ENCODE assay signal across 31 mouse cellular contexts in the genomic region with DNA sequence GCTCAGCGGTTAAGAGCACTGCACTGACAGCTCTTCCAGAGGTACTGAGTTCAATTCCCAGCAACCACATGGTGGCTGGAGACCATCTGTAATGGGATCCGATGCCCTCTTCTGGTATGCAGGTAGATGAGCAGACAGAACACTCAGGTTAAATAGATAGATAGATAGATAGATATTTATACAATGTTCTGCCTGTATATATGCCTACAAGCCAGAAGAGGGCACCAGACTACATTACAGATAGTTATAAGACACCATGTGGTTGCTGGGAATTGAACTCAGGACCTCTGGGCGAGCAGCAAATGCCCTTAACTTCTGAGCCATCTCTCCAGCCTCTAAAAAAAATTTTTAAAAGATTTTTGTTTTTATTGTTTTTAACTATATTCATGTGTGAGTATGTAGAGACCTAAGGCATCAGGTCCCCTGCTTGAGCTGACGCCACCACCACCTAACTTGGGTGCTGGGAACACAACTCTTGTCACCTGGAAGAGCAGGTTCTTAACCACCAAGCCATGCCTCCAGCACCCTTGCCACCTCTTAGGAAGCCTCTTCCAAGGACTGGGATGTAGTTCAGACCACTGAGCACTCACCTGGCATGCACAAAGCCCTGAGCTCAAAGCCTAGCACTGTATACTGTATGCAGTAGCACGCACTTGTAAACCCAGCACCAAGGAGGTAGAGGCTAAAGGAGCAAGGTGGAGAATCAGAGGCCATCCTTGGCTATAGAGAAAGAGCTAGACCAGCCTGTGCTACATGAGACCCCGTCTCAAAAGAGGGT. TPM values are rescaled to one million over a fixed set of nuclear protein-coding genes. Genes with fewer than 3 reads are reported as not detected.
DNase-seq lines count a peak whose midpoint lies in the region; ATAC-seq and TF ChIP-seq lines count a peak whose summit lies in the region.
"Had no signal": no experiment of that assay in that cellular context is flagged by ENCODE, and none has a peak within 500 bp of the region (broad histone marks: within the 10 kb centered on the region; RNA-seq: fewer than 3 reads in every experiment).

No protein-coding gene starts in this region.

- no peak for TF ChIP-seq EP300 in heart, adult 2 months (IDR thresholded peaks at IDR 0.05; ENCODE audit: insufficient read depth, low read depth, low read length)
- TF ChIP-seq EP300 in liver, postnatal 0 days (IDR thresholded peaks at IDR 0.05; ENCODE audit: low read depth), result no peak
- TF ChIP-seq EP300 in stomach, postnatal 0 days (optimal IDR thresholded peaks at IDR 0.05), result no peak

- no peak overlapping the region for H3K9ac ChIP-seq in heart, adult 2 months (ENCODE audit: low read depth, low read length)
- H3K9ac ChIP-seq in liver, postnatal 0 days (replicated peaks), result no peak overlapping the region
- H3K9ac ChIP-seq in ES-E14 (ENCODE audit: insufficient read depth, low read depth, low read length, poor library complexity, severe bottlenecking), result no peak overlapping the region
- no peak overlapping the region for H3K9ac ChIP-seq in stomach, postnatal 0 days (ENCODE audit: low read length)
- H3K9ac ChIP-seq: embryonic facial prominence, embryonic 13.5 days; hindbrain, embryonic 15.5 days; limb, embryonic 15.5 days; midbrain, embryonic 15.5 days; neural tube, embryonic 13.5 days had no signal

- WGBS in heart, adult 2 months, result 96% methylated on average over 6 of the region's 6 CpGs
- 83% methylated on average over 6 of the region's 6 CpGs for WGBS in liver, postnatal 0 days (ENCODE audit: insufficient replicate concordance)
- 94% methylated on average over 6 of the region's 6 CpGs for WGBS in stomach, postnatal 0 days

- H3K4me2 ChIP-seq in liver, postnatal 0 days (ENCODE audit: low read depth, low read length), result no peak overlapping the region
- no peak overlapping the region for H3K4me2 ChIP-seq in stomach, postnatal 0 days (replicated peaks; ENCODE audit: low read depth)
- H3K4me2 ChIP-seq: embryonic facial prominence, embryonic 13.5 days; hindbrain, embryonic 15.5 days; limb, embryonic 15.5 days; midbrain, embryonic 15.5 days; neural tube, embryonic 13.5 days had no signal

- no peaks in the 10 kb centered on the region for H3K36me3 ChIP-seq in heart, adult 2 months (ENCODE audit: control insufficient read depth, insufficient read depth, low read length)
- H3K36me3 ChIP-seq in liver, postnatal 0 days (replicated peaks; ENCODE audit: insufficient read depth, low read length), result no peaks in the 10 kb centered on the region
- H3K36me3 ChIP-seq in ES-E14 (ENCODE audit: control insufficient read depth, insufficient read depth, low read length, poor library complexity, severe bottlenecking), result no peaks in the 10 kb centered on the region
- no peaks in the 10 kb centered on the region for H3K36me3 ChIP-seq in stomach, postnatal 0 days (ENCODE audit: control insufficient read depth, insufficient read depth, low read length)
- H3K36me3 ChIP-seq: embryonic facial prominence, embryonic 13.5 days; G1E; heart, embryonic 10.5 days; hindbrain, embryonic 15.5 days; limb, embryonic 15.5 days; midbrain, embryonic 15.5 days; neural tube, embryonic 13.5 days had no signal

- no peak for DNase-seq in heart, adult 2 months
- DNase-seq in heart, adult 8-10 months (ENCODE audit: low spot score), result no peak
- no peak for DNase-seq in liver, postnatal 0 days
- DNase-seq in liver (no peak), ES-E14 (ENCODE audit: low read depth, low spot score) (no peak)
- no peak for DNase-seq in stomach, postnatal 0 days (ENCODE audit: low spot score)
- DNase-seq in c-Kit-positive CD71-positive TER-119-positive erythroid progenitor cells, embryonic 14.5 days (ENCODE audit: low spot score), result no peak
- DNase-seq: adrenal gland, adult 2 months; cerebellum, adult 8-10 months; cerebellum, postnatal 36 days; embryo, embryonic 11 days; gastrocnemius, postnatal 36 days; kidney, postnatal 36 days; left cerebral cortex, postnatal 4 days; lung, adult 18-20 months; lung, postnatal 36 days; retina, postnatal 1 day; right cerebral cortex, postnatal 25 days; spleen, adult 18-20 months; thymus, postnatal 25 days had no signal

- H3K79me2 ChIP-seq in heart, adult 2 months (replicated peaks; ENCODE audit: control insufficient read depth, insufficient read depth, low read length), result no peaks in the 10 kb centered on the region

- in situ Hi-C loops in ES-E14 (cut with MboI; ENCODE audit: low sequenced_read_pairs in 2 of 2, unreplicated experiment in 2 of 2), result no loop called here

- H3K4me1 ChIP-seq in heart, adult 2 months (ENCODE audit: control insufficient read depth, insufficient read depth, low read length), result peaks cover 3% of the 10 kb centered on the region
- H3K4me1 ChIP-seq in liver, postnatal 0 days (ENCODE audit: insufficient read depth), result peaks cover 4% of the 10 kb centered on the region
- peaks cover 1 to 14% of the 10 kb centered on the region in 2 experiments; a peak in 2 of 4 replicates for H3K4me1 ChIP-seq in ES-E14 (ENCODE audit: control insufficient read depth in 2 of 2, insufficient read depth in 2 of 2, low read length in 2 of 2, poor library complexity in 1 of 2)
- H3K4me1 ChIP-seq in stomach, postnatal 0 days (replicated peaks; ENCODE audit: control insufficient read depth, insufficient read depth), result peaks cover 13% of the 10 kb centered on the region

- no peak for ATAC-seq in liver, postnatal 0 days
- ATAC-seq in stomach, postnatal 0 days (ENCODE audit: low FRiP score, low TSS enrichment), result no peak
- ATAC-seq: forebrain, embryonic 14.5 days; midbrain, embryonic 15.5 days; Patski had no signal

- no peak overlapping the region for H3K4me3 ChIP-seq in heart, adult 2 months
- H3K4me3 ChIP-seq in liver, postnatal 0 days (ENCODE audit: low read depth, low read length), result no peak overlapping the region
- no peak overlapping the region for H3K4me3 ChIP-seq in ES-E14 (ENCODE audit: insufficient read depth in 1 of 2, low read depth in 1 of 2, low read length in 2 of 2, poor library complexity in 1 of 2, severe bottlenecking in 1 of 2)
- H3K4me3 ChIP-seq in stomach, postnatal 0 days (ENCODE audit: low read depth, low read length), result no peak overlapping the region
- H3K4me3 ChIP-seq: embryonic facial prominence, embryonic 13.5 days; erythroblast, embryonic 14.5 days; heart, embryonic 10.5 days; hindbrain, embryonic 15.5 days; limb, embryonic 15.5 days; midbrain, embryonic 15.5 days; myocyte; neural tube, embryonic 13.5 days had no signal

- no peak overlapping the region; the same call in 1 of the 2 replicates for H3K27ac ChIP-seq in heart, adult 2 months
- H3K27ac ChIP-seq in liver, postnatal 0 days (ENCODE audit: low read depth), result no peak overlapping the region
- H3K27ac ChIP-seq in ES-E14 (ENCODE audit: insufficient read depth, low read depth, low read length, poor library complexity, severe bottlenecking), result peak overlapping the region; percentile 19; the same call in 1 of the 2 replicates
- H3K27ac ChIP-seq in stomach, postnatal 0 days (replicated peaks), result no peak overlapping the region
- H3K27ac ChIP-seq: heart, embryonic 10.5 days; hindbrain, embryonic 15.5 days; limb, embryonic 15.5 days; midbrain, embryonic 15.5 days; neural tube, embryonic 13.5 days had no signal

- no peak for TF ChIP-seq POLR2A in heart, adult 2 months (IDR thresholded peaks at IDR 0.05; ENCODE audit: insufficient read depth, low read depth, low read length)

- H3K9me3 ChIP-seq in liver, postnatal 0 days (ENCODE audit: low read length), result peaks cover 3% of the 10 kb centered on the region; the same call in 1 of the 2 replicates
- no peaks in the 10 kb centered on the region; the same call in 1 of the 2 replicates for H3K9me3 ChIP-seq in ES-E14 (ENCODE audit: control insufficient read depth, insufficient read depth, low read depth, low read length)
- H3K9me3 ChIP-seq in stomach, postnatal 0 days (ENCODE audit: control insufficient read depth, low read length), result no peaks in the 10 kb centered on the region
- H3K9me3 ChIP-seq: heart, embryonic 10.5 days; hindbrain, embryonic 15.5 days; limb, embryonic 15.5 days; midbrain, embryonic 15.5 days; neural tube, embryonic 13.5 days had no signal

- H3K27me3 ChIP-seq in heart, adult 2 months (ENCODE audit: control insufficient read depth, insufficient read depth, low read length), result no peaks in the 10 kb centered on the region
- peaks cover 10% of the 10 kb centered on the region for H3K27me3 ChIP-seq in liver, postnatal 0 days (ENCODE audit: insufficient read depth, low read length)
- no peaks in the 10 kb centered on the region for H3K27me3 ChIP-seq in stomach, postnatal 0 days (ENCODE audit: control insufficient read depth, insufficient read depth, low read length)
- H3K27me3 ChIP-seq: embryonic facial prominence, embryonic 13.5 days; hindbrain, embryonic 15.5 days; limb, embryonic 15.5 days; midbrain, embryonic 15.5 days; neural tube, embryonic 13.5 days; Patski had no signal

- intact Hi-C loops in heart, adult 2 months (cut with DNase I), result loop anchor here (2.0 to 5.0 kb wide), 4 partner anchors 47 to 114 kb away; partner anchors contain the start of genes Ndufa4l2 and Zbtb39

- peak; percentile 44 for TF ChIP-seq CTCF in heart, adult 2 months (IDR thresholded peaks at IDR 0.05)
- peak; percentile 1; the same call in 1 of the 2 replicates for TF ChIP-seq CTCF in liver, postnatal 0 days (IDR thresholded peaks at IDR 0.05; ENCODE audit: low read depth)
- peak; percentile 46 for TF ChIP-seq CTCF in stomach, postnatal 0 days (IDR thresholded peaks at IDR 0.05; ENCODE audit: low read depth)

RNA-seq across cellular contexts. Expression of gene Lrp1, which starts 2.7 kb away (rescaled TPM):
- 10 to 100 TPM; 74.0 to 79.5 TPM for total RNA-seq in heart, adult 2 months (2021)
- 74.1 and 83.7 TPM in 2 replicates for polyA plus RNA-seq in heart, adult 2 months (2012; rRNA removed)
- 10 to 100 TPM; 64.0 to 88.9 (median 74.0) TPM for total RNA-seq in heart, adult 8-10 months (2022)
- polyA plus RNA-seq in liver, postnatal 0 days (2015; fragmentation: Nextera tagmentation; extraction: Ambion mirVana), result 44.7 and 49.2 TPM in 2 replicates
- 69.6 and 91.4 TPM in 2 replicates for total RNA-seq in ES-E14 (2012; rRNA removed)
- polyA plus RNA-seq in stomach, postnatal 0 days (2015; fragmentation: Nextera tagmentation; extraction: Ambion mirVana), result 32.7 and 37.4 TPM in 2 replicates

RNA-seq across cellular contexts. Expression of gene Stat6, which starts 19.2 kb away (rescaled TPM):
- total RNA-seq in heart, adult 2 months (2021), result 10 to 100 TPM; 43.7 to 43.9 TPM
- polyA plus RNA-seq in heart, adult 2 months (2012; rRNA removed), result 49.5 and 61.7 TPM in 2 replicates
- 10 to 100 TPM; 38.4 to 43.7 (median 43.2) TPM for total RNA-seq in heart, adult 8-10 months (2022)
- 11.3 and 13.0 TPM in 2 replicates for polyA plus RNA-seq in liver, postnatal 0 days (2015; fragmentation: Nextera tagmentation; extraction: Ambion mirVana)
- total RNA-seq in ES-E14 (2012; rRNA removed), result 18.6 and 26.0 TPM in 2 replicates
- 31.4 and 34.6 TPM in 2 replicates for polyA plus RNA-seq in stomach, postnatal 0 days (2015; fragmentation: Nextera tagmentation; extraction: Ambion mirVana)

RNA-seq across cellular contexts. Expression of gene Nemp1, which starts 43.1 kb away (rescaled TPM):
- 1 to 10 TPM; 3.7 to 4.2 TPM for total RNA-seq in heart, adult 2 months (2021)
- polyA plus RNA-seq in heart, adult 2 months (2012; rRNA removed), result 2.2 and 4.0 TPM in 2 replicates
- total RNA-seq in heart, adult 8-10 months (2022), result 1 to 10 TPM; 3.0 to 5.1 (median 3.6) TPM
- 5.6 and 6.3 TPM in 2 replicates for polyA plus RNA-seq in liver, postnatal 0 days (2015; fragmentation: Nextera tagmentation; extraction: Ambion mirVana)
- total RNA-seq in ES-E14 (2012; rRNA removed), result 23.6 and 35.6 TPM in 2 replicates
- polyA plus RNA-seq in stomach, postnatal 0 days (2015; fragmentation: Nextera tagmentation; extraction: Ambion mirVana), result 4.1 and 4.5 TPM in 2 replicates

RNA-seq across cellular contexts. Expression of gene Nab2, which starts 44.7 kb away (rescaled TPM):
- 1 to 10 TPM; 5.0 to 6.3 TPM for total RNA-seq in heart, adult 2 months (2021)
- 10.0 and 11.2 TPM in 2 replicates for polyA plus RNA-seq in heart, adult 2 months (2012; rRNA removed)
- total RNA-seq in heart, adult 8-10 months (2022), result 10 to 100 TPM in 1 of 4 experiments, 1 to 10 TPM in 3; 5.0 to 10.3 (median 6.6) TPM
- polyA plus RNA-seq in liver, postnatal 0 days (2015; fragmentation: Nextera tagmentation; extraction: Ambion mirVana), result 2.4 and 4.3 TPM in 2 replicates
- 10.6 and 13.8 TPM in 2 replicates for total RNA-seq in ES-E14 (2012; rRNA removed)
- polyA plus RNA-seq in stomach, postnatal 0 days (2015; fragmentation: Nextera tagmentation; extraction: Ambion mirVana), result 6.8 and 8.9 TPM in 2 replicates
